Mouse (Mus musculus) monocyte, adult 5-6 weeks (primary cell): ENCODE measurements around the gene Gm12216. TPM values are rescaled to one million over a fixed set of nuclear protein-coding genes. Genes with fewer than 3 reads are reported as not detected.
A peak's percentile ranks its signal among the peaks of the same experiment; 100 is the strongest.
"Not testable (repeated sequence)": the region's sequence is repeated elsewhere in the genome, so short reads cannot be mapped to it uniquely, and the experiment has no call there.

Experiments
- ATAC-seq: fragments of 153-309, 156-312 bp; replicated peaks from 2 replicates; pipeline ENCODE4 v1.8.0; 2017; ENCODE audit warnings: mild to moderate bottlenecking; ENCODE audit not compliant: low TSS enrichment, insufficient number of reproducible peaks, severe bottlenecking, poor library complexity, low FRiP score
- total RNA-seq: library from RNA; stranded (forward); fragments of 200-1000, 200-491, 200-594 nt; gene quantifications from 3 replicates; pipeline ENCODE4 v1.2.3, GENCODE M21; 2017

The Gm12216 gene
- total RNA-seq, 1 experiment from 2014 or later, result 5.5 TPM

DNA sequence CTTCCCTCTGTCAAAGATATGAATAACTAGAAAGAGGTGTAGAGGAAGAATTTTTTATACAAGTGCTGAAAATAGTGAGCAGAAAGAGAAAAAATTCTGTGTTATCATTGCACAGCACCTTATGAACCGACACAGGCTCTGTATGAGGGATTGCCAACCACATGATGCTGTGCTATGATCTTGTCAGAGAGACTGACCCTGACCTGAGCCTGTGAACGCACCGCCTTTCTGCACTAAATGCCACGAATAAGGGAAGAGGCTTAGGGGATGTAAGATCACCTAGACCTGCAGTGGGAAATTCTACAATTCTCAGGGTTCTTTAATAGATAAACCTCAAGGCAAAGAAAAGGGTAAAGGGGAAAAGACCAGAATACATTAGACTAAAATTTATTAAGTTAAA, 17.4 kb upstream of the Gm12216 start:
- ATAC-seq, result no peak

DNA sequence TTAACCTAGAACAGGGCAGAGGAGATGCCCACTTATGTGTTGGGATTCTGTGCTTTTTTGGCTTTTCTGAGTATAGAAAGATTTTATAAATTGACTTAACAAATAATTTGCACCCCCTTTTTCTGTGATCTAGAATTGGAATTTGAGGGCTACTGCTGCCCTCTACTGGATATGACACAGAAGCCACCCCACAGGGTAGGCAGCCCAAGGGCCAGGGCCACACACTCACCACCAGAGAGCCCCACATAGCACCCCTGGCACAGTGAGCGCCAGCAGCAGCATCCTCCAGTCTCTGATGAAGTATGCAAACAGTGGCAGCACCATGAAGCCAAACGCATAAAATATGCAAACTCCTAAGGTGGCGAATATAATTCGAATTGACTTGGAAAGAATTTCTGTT, 15.7 kb upstream of the Gm12216 start:
- no peak for ATAC-seq

DNA sequence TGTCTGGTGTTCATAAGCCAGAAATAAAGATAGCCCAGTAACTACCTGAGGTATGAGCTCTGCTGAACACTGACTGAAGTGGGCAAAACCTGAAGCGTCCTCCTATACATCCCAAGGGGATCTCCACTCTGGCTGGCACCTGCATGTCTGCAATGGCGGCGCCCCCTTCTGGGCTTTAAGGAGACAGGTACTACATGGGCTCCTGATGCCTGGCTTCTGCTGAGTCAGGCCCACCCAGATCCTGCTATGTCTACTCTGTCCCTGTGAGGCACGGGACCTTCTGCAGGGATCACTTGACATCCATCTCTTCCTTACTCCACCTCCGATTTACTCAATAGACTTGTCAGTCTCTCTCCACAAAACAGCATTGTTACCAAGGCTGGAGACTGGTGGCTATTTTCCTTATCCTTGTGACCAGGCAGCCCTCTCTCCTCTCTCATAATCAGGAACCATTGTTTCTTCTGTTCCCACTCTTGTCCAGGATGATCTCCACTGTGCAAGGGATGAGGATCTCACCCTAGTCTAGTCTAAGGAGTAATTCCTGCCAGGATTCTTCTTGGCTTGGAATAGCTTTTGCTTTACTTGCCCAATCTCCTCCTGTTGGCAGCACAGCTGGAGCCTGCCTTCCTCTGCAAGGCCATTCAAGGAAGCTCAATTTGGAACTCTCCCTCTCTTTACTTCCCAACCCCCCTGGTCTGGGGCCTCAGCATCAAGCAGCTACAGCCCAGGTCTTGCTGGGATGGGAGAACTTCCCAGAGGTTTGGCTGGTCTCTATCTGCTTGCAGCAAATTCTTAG, 15.1 kb upstream of the Gm12216 start:
- ATAC-seq, result 0 out of 2 replicates have a peak, but pooled peaks have one; percentile 28

DNA sequence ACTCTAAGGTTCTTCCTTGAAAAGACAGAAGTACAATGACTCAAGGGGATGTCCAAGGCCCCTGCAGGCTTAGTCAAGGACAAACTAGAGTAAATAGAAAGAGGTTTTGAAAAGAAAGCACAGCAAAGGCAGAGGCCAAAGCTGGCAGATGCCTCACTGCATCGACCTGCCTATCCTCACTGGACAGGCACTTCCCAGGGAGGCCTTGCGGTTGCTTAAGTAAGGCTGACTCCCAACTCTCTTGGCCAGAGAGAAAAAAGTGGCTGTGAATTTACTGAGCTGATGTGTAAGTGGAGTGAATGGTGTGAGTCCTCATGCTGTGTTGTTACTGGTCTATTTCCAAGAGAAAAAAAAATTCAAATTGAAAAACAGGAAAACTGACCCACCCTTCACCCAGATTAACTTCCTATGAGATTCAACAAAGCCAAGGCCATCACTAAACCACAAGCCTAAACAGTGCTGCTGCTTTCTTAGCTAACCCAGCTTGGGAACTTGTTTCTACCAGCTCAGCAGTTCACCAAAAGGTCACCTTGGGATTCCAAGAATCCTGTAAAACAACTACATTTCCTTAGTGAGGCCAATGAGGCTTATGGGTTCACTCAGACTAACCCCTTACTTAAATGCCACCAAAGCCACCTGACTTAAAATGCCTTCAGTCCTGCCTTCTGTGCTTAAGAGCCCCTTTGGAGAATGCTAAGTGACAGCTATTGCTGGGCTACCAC, 12.9 kb upstream of the Gm12216 start:
- ATAC-seq, result no peak

DNA sequence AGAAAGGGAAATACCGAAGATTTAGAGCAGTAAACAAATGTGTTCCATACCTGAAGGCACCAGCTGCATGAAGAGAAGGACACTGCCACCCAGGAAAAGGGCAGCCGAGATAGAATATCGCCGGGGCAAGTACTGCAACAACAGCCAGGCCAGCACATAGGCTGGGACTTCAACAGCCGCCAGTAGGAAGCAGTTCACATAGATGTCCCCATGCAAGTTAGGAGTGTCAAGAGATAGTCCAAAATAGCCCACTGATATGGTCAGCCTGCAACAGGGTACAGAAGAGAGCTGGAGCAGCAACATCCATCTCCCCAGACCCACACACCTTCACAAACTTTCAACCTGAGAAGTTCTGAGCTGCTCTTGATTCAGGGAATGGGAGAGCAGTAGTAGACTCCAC, 10.1 kb upstream of the Gm12216 start:
- ATAC-seq, result no peak

DNA sequence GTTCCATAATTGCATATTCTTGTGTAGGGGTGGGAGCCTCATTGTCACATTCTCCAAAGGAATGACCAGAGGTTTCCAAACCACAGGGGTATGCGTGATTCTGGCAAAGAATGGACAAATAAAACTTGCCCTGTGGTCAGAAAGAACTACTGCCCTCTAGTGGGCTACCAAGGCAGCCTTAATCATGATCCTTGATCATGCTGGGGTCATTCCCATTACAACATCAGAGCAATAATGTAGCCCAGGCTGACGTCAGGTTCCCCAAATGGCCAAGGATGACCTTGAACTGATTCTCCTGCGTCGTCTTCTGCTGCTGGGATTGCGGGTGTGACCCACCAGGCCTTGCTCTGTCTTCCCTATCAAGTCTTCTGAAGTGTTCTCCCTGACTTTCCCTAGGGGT, 9.3 kb upstream of the Gm12216 start:
- ATAC-seq, result 0 out of 2 replicates have a peak, but pooled peaks have one; percentile 45

DNA sequence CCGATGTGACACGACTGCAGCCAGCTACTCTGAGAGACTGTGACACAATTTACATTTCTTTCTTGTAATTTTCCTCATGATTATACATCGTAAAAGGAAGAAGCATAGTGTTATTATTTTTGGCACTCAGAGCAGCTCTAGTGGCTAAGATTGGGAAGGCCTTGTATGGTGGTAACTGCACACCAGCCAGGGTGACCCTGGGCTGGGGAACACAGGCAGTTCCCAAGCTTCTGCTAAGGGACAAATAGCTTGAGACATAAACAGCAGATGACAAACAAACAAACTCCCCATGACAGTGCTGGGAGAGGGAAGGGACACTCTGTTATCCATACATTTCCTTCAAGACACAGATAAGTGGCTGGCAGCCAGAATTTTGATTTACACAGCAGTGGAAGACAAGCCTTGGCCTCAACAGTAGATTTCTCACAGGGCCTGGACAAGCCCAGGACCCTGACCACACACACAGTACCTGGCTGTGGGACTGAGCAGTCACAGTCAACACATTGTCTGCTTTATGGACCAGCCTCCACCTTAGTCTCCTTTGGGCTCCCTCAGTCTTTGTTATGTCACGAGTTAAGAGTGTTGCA, 5.8 kb upstream of the Gm12216 start:
- ATAC-seq, result not testable (repeated sequence)

DNA sequence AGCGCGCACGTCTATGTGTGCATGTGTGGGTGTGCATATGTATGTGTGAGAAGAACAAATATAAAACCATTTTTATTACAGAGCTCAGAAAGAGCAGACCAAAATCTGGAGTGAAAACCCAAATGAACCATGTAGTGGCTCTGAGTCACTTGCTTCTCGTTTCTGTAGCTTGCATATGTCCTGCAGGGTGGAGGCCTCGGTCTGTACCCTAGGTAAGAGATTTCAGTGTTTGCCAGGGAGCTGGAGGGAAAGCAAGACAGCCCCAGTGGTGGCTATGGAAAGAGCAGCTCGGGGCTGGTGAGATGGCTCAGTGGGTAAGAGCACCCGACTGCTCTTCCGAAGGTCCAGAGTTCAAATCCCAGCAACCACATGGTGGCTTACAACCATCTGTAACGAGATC, 1.9 kb upstream of the Gm12216 start:
- ATAC-seq, result not testable (repeated sequence)

DNA sequence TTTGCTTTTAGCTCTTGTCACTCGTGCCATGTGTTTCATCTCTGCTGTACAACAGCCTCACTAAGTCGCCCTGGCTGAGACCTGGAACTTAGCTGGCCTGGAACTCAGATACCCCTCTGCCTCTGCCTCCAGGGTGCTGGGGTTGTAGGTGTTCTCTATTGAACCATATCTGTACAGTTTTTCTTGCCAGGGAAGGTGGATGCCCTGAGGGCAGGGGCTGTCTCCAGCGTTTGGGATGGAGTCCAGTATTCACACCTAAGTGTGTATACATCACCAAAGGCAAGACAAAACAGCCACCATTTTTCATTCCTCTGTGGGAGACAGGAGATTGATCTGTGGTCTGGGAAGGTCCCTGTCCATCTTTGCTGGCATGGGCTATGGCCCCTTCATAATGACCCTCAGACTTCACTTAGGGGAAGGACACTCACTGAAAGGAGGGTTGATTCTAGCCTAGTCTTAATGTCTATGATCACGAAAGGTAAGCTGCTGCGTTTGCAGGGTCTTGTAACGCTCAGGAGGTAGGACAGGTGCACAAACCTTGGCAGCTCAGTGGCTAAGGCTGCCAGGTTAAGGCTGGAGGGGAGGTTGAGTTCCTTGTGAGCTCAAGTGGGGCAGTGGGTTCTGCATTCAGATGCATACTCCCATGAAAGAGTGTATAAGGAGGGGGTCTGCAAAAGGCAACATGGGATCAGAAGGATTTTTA, 847 bp downstream of the Gm12216 start:
- ATAC-seq, result no peak

DNA sequence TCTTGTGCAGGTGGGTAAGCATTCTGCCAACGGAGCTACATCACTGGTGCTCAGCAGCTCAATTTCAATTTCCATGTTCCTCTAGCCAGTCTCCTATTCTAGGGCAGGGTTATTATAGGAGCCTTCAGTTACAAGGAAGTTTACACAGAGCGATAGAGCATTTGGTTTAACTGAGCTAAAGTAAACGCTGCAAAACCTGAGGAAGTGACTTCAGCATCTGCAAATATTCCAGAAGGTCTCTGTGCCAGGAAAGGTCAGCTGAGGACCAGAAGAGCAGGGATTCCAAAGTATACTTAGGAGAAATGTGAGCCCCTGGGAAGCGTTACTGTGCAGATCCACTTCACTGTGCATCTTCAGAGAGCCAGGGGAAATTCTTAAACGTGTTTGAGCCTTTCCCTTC, 5.4 kb downstream of the Gm12216 start:
- no peak for ATAC-seq

DNA sequence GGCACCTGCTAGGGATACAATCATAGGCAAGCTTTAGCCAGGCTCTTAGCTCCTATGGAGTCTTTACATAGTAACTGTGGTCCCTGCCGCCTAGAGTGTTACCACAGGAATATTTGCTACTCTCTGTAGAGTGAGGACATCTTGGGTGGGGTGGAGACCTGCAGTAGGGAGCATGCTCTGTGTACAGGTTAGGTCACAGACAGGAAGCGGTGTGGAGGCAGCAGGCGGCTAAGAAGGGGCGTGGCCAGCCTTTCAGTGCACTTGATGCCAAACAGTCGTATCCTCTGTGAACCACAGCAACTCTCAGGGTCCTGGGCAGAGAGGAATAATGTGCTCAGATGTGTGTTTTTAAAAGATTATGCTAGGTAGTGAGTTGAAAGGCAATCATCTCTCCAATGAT, 7.3 kb downstream of the Gm12216 start:
- ATAC-seq, result peak; percentile 64

DNA sequence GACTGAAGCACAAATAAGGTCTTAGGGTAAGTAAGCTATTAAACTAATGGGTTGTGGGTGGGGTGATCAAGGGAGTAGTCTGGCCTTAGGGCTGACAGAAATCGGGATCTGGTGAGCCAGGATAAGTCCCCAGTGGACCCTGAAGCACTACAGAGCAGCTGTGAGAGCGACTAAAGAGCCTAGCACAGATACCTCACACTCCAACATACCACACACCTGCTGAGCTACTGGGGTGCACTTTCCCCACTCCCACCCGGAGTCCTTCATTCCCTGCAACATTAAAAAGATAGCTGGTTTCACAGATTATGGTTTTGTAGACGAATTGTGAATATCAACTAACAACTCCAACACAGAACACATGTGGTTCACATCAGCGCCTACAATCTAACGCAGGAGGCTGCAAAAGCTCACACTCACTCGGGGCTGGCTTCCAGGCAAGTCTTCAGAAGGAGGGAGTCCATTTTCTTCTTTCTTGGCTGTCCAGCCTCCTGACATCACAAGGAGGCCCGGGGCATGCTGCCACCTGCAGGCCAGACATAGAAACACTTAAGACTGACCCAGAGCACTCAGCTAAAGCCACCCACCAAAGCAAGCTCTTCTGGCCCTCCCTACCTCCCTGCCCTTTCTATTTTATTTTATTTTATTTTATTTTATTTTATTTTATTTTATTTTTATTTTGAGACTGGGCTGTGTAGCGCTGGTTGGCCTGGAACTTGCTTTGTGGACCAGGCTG, 9.3 kb downstream of the Gm12216 start:
- ATAC-seq, result peak; percentile 93

DNA sequence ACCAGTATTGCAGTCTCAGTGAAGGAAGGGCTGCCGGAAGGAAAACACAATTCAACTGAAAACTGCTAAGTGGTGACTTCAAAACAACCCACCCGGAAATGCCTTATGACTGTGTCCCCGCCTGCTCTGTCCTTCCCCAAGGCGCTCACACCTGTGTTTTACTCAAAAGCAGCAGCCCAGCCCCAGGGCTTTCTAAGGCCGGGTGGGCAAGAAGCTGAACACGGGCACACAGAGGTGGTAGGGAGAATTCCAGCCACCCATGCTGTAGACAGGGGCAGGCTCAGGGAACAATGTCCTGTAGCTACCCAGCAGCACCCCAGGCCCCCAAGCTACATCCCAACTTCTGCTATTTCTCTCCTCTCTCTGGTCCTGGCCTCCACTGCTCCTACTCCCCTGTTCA, 13.4 kb downstream of the Gm12216 start:
- no peak for ATAC-seq

DNA sequence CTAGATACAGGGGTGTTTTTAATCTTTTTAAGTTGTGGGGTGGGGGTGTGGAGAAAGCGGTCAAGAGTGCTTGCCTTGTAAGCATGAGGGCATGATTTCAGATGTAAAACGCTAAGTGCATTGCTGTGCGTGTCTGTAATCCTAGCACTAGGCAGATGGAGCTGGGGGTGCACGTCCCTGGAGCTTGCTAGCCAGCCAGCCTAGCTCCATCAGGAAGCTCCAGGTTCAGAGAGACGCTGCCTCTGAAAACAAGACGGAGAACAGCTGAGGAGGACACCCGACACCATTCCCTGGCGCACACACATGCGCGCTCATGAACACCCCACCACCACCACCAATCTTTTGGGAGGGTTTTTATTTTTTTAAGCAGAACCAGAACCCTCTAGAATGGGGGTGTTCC, 15.9 kb downstream of the Gm12216 start:
- ATAC-seq, result no peak

DNA sequence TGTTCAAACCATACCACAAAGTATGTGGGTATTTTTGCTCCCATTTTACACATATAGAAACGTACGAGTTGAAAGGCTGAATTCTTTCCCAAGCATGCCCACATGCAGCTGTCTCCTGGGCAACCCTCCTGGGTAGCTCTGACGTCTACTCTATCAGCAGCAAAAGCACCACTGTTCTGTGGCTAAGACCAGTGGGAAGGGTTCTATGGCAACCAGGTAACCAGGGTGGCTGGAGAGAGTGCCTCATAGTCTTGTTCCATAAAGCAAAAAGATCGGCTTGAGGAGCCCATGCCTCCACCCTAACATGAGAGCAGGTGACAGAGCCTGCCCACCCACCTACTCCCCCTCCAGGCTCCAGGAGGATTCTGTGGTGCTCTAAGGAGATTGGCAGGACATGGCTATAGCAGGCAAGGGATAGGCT, 16.9 kb downstream of the Gm12216 start:
- ATAC-seq, result no peak

DNA sequence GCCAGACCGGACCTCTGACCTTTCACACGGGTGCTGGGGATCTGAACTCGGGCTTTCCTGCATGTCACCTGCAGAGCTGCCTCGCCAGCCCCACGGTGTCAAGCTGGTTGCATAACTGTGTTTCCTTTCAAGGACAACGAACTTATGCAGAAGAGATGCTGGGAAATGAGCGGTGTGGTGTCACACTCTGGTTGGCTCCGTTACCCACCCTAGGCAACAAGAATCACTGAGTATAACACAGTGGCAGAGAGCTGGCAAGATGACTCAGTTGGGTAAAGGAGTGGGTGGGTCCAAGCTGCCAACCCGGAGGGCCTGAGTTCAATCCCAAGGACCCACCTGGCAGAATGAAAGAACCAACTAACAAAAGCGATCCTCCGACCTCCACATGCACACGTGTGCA, 17.5 kb downstream of the Gm12216 start:
- no peak for ATAC-seq

DNA sequence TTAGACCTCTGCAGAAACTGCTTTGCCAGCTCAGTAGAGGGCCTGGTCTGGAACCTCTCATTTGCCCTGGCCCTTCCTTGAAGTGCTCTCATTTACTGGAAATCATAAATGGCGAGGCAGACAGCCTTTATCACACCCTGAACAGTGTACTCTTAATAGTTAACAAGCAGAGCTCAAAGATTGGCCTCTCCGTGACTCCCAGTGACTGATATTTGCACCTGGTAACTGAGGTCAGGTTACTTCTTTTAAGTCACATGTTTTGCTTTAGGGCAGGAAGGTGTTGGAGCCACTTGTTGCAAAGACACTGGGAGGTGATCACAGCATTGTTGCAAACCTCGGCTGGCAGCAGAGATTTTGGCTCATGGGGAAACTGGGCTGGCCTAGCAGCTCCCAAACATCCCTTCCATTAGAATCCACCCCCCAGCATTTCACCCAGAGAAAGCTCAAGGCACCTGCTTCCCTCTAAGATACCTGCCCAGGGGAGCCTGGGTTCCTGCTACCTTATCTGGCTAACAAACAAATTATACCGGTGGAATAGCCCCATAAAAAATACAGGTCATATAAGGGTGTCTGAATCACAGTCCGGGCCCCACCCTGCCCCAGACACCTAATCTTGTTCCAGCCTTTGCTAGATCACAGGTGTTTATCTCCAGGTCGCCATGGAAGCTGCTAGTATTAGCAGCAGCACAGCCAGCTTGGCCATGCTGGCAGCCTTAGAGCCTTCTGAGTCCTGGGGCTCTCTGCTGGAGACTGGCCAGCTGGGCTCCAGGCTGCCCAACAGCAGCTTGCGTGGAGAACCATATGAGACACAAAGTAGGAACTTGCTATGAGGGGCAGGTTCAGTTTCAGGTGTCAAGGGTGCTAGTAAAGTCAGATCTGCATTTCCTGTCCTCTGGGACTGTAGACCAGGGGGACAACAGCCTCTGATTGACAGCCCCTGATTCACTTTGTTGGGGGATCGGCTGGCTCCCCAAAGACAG, 19.1 kb downstream of the Gm12216 start:
- no peak for ATAC-seq
